Mouse (Mus musculus) 3T3-L1 (cell line): ENCODE measurements around the gene Mgat4b.
A peak's percentile ranks its signal among the peaks of the same experiment; 100 is the strongest.

Experiments used
- DNase-seq: peaks from one replicate; pipeline ENCODE4 v3.0.0-alpha.2; 2015; ENCODE audit warnings: low read depth, low spot score

The Mgat4b gene

DNA sequence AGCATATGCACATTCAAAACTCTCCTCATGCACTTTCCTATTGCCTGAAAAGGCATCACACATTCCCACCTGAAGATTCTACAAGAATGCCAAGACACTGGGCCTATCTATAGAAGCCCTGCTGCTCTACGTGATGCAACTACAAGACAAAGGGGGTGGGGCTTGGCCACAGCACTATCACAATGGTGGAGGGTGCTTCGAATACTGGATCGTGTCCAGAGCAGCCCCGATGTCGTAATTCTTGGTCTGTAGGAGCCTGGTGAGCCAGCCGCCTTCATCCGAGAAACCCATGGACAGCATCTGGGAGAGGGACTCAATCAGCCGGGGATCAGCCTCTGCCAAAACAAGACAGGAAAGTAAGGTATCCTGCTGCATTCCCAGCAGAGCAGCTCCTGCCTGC is 10.1 kb upstream of the Mgat4b start:
- no peak for DNase-seq

DNA sequence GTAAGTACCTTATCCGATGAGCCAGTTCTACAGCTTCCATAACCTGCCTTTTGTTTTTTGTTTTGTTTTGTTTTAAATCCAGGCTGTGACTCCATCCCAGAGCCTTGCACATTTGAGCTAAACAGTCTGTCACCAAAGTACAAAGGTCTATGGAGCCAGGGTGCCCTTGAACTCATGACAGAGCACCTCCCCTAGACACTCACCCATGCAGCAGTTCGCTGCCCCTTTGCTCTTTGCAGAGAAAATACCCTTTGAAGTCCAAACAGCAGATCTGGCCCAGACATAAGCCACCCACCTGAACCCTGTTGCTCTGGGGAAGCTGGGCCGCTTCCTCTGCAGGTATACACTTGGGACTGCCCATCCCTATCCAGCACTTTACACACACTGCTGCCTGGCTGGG is 9.1 kb upstream of the Mgat4b start:
- DNase-seq, result no peak

DNA sequence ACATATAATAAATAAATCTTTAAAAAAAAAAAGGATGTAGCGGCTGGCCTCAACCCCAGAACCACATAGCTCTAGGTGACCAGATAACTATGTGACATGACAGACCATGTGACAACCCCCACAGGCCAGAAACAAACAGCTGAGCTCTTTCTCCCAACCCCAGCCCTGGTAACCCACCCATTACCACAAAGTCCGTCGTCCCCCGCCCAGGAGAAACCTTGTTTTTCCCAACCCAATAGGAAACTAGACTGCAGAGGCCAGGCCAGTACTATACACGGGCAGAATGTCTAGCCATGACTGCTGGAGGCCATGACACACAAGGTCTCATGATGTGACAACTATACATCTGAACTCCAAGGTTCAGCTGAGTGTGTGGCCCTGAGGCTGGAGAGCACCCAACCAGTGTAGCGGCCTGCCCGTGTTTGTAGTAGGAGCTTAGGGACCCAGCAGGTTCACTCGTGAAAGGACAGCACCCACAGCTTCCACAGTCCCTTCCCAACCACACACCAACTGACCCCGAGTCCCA is 7.3 kb upstream of the Mgat4b start:
- no peak for DNase-seq

DNA sequence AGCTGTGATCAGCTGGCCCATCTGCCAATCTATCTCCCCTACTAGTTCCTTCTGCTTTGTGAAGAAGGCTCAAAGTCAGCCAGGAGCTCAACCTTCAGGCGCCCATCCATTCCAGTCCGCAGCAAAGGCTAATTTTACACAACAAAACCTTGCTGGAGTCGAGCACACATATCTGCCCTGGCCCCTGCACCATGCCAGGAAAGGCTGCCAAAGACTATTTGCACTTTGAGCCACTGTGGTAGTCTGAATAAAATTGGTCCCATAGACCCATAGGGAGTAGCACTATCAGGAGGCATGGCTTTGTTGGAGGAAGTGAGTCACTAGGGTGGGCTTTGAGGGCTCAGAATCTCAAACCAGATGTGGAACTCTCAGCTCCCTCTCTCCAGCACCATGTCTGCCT is 5.3 kb upstream of the Mgat4b start:
- DNase-seq, result no peak

DNA sequence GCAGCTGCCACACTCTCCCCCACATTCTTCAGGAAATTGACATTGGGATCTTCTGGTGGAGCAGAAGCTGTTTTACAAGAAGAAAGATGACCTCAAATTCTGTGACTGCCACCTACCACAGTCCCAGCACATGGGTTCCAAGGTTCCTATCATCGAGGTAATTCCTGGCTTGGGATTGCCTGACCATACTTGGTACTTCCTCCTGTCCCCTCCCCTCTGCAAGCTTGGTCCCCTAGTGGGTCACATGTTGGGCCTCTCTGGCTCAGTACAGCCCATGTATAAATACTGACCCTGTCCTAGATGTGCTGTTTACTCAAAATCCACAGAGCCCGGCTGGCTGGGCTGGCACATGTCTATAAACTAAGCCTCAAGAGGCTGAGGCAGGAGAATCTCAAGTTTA is 4.7 kb upstream of the Mgat4b start:
- DNase-seq, result no peak

DNA sequence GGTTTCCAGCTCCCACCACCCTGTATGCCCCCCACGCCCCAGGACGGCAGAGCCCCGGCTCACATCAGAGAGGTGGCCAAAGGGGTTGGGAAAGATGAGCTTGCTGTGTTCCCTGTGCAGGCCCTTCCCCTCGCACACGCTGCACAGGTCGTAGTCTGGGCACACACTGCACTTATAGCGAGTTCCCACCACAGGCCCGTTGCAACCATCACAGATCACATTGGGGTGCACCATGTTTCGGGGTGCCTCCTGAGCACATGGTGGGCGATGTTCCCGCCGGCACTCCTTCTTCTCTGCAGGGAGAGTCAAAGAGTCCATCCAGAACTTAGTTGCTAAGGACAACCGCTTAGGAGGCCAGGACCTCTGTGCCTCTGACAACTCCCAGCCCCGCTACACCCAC is 3.3 kb upstream of the Mgat4b start:
- DNase-seq, result no peak

DNA sequence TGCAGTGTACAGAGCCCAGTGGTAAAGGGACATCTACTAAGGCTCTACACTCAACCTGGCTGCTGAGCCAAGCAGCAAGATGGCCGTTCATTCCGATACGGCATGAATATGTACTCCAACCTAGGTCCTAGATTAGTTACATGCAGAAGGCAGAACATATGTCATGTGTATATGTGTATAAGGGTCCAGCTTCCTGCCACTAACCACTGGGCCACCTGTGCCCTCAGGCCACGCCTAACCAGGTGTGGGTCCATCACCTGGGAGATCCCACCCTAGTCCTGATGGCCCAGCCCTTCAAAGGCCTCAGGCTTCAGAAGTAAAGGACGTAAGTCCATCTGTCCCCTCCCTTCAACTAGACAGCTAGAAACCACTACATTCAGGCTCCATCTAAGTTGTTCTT is 2.7 kb upstream of the Mgat4b start:
- DNase-seq, result no peak

DNA sequence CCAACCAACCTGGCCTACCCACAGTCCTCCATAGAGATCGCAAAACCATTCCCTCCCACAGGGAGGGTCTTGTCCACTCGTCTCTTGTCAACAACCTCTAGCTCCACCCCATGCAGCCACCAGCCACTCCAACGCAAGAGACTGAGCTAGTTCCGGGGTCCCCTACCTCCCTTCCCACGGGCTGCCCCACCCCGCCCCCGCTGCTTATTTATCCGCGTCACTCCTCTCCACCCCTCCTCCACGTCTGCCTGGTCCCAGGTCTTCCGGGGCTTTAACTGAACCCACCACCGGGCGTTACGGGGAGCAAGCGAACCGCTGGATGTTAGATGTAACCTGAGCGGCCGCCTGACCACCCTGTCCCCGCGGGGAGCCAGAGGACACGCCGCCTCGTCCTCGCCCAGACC is 587 bp upstream of the Mgat4b start:
- peak; percentile 96 for DNase-seq

DNA sequence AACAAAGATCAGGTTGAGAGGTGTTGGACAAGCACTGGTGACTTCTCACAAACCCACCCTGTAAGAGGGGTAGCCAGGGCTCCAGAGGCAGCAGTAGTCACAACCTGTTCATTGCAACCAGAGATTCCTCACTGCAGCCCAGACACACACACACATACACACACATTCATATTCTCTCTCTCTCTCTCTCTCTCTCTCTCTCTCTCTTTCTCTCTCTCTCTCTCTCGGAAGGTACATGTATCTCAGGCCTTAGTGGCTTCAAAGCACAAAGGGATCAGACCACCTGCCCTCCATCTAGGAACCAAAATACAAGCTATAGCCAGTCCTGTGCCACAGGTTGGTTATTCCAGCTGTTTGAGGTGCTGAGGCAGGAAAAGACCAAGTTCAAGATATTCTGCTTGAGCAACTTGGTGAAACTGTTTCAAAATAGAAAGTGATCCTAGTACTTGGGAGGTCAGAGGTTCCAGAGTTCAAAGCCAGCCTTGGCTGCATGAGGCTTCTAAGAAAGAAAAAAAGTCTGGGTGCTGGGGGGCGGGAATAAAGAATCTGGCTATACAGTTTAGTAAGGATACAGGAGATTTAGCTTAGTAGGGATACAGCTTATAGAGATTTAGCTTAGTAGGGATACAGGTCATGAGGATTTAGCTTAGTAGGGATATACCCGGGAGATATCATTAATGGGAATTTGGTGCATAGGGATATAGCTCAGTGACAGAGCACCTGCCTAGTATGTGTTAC is 801 bp downstream of the Mgat4b start:
- no peak for DNase-seq

DNA sequence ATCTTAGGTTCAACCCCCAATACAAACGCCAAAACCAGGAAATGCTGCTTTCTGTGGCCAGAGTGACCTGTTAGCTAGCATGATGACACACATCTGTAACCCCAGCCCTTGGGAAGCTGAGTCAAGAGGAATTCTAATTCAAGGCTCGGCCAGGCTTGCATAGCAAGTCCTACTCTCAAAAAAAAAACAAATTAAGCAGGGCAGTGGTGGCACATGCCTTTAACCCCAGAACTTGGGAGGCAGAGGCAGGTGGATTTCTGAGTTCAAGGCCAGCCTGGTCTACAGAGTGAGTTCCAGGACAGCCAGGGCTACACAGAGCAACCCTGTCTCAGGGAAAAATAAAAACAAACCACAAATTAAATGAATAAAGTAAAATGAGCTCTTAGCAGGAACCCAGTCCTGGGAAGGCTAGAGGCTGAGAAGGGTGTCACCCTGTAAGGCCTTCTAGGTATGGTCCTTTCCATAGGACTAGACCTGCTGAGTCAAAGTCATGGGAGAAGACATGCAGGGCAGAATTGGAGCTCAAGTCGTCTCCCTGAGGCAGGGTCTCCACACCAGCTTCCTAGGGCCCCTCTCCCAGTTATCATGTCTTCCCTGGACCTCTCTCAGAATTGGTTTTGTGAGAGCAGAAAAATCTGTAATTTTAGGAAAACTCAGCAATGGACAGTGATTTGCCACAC is 1.5 kb downstream of the Mgat4b start:
- peak; percentile 95 for DNase-seq

DNA sequence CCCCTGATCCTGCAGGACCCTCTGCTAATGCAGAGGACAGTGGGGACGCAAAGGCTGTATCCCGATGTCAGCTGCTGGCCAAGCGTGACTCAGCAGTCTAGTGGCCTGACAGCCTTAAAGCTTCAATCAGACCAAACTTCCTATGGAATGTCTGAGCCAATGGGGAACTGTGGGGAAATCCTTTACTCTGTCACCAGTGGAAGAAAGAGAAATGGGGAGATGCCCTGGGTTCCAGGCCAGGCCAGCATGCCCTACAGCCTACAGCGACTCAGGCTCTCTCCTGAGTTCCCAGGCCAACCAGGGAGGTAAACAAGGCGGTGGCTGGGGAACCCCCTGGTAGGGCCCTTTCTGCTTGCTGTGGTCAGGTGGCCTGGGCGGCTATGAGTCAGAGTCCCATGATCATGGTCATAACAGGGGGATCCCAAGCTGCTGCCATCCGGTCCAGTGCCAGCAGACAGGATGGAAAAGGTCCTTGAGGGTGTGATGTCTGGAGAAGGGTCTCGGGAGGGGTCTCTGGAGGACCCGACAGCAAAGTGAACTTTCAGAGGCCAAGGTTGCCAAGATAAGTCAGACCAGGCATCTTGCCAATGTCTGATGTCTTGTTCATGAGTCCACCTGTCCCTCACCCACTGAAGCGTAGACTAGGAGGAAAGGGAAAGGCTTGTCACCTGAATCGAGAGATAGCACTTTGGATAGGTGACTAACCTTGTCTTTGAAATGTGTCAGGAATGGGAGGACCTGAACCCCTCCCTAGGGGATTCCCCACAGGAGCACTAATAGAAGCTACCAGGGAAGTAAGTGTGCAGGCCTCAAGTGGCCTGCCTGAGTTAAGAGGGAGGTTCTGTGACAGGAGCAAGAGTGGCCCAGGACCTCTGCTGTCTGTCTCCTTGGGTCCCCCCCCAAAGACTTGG is 2.4 kb downstream of the Mgat4b start:
- DNase-seq, result peak; percentile 96

DNA sequence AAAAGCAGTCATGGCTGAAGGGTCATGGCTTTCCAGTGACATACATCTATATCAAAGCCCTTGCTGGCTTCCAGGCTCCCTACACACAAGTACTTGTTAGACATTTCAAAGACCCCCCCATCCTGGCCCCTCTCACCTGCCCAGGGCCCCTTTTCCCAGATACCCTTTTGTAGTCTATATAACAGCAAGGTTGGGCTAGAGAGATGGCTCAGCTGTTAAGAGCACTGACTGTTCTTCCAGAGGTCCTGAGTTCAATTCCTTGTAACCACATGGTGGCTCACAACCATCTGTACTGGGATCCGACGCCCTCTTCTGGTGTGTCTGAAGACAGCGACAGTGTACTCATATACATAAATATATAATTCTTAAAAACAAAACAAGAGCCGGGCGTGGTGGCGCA is 3.9 kb downstream of the Mgat4b start:
- DNase-seq, result no peak

DNA sequence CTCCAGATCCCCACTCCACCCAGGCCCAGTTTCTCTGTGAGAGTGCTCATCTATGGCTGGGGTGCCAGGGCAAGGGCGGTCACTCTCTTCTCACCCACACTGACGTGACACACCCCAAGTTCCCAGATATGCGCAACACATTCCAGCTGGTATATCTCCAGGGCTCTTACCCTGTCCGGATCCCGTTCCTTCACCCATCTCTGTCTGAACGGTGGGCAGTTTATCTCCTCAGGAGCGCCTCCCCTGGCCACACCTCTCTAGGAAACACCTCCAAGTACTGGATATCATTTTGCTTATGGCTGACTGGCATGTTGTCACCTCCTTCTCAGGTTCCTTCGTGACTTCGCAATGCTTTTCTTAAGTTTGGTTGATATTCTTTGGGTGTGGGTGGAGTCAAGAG is 4.9 kb downstream of the Mgat4b start:
- DNase-seq, result no peak

DNA sequence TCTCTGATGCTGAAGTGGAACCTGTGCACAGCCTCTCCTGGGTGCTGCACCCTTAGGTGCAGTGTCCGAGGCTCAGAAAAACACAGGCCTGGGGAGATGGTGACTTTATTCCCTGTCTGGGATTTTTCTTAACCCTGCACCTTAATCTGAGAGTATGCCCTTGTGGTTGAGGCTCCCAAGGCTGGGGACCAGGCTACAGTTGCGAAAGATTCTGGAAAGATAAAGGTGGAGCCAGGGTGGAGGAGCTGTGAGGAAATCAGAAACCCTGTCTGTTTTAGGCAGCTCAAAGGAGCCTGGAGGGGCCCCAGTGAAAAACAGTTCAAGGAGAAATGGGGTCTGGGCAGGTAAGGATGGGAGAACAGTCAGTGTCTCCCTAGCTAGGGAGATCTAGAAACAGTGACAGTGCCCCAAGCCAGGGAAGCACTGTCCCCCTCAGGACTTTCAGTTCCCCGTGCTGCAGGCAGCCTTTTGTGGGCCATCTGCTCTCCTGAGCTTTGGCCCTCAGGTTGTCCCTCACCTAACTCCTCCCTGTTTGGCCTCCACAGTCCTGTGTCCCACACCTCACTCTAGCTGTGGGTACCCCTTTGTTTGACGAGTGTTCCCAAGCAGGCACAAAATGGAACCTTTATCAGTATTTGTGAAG is 6.2 kb downstream of the Mgat4b start:
- DNase-seq, result no peak

DNA sequence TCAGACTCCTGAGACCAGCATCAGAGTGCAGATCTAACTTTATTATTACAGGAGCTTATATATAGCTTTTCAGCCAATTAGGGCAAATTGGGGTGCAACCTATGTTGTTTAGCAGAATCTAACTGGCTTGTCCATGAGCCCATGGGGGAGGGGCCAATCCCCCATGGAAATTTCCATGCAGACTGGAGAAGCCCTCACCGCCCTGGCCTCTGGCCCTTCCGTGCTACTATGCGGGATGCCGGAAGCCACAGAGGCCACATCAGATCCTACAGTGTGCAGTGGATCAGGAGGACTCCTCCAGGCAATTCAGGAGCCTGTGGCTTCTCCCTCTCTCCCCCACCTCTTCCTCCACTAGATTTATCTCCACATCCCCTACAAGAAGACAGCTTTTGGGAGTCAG is 7.1 kb downstream of the Mgat4b start:
- DNase-seq, result no peak

DNA sequence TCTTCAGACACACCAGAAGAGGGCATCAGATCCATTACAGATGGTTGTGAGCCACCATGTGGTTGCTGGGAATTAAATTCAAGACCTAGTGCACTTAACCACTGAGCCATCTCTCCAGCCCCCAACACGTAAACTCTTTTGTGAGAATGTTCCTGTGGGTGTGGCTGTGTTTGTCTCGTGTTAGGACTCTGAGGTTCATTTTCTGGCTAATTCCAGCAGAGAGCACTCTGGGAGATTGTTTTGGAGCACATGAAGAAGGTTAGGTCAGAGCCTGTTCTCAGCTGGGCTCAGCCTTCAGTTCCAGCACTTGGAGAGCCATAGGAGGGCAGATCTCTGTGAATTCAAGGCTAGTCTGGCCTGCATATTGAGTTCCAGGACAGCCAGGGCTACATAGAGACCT is 9.1 kb downstream of the Mgat4b start:
- DNase-seq, result no peak

DNA sequence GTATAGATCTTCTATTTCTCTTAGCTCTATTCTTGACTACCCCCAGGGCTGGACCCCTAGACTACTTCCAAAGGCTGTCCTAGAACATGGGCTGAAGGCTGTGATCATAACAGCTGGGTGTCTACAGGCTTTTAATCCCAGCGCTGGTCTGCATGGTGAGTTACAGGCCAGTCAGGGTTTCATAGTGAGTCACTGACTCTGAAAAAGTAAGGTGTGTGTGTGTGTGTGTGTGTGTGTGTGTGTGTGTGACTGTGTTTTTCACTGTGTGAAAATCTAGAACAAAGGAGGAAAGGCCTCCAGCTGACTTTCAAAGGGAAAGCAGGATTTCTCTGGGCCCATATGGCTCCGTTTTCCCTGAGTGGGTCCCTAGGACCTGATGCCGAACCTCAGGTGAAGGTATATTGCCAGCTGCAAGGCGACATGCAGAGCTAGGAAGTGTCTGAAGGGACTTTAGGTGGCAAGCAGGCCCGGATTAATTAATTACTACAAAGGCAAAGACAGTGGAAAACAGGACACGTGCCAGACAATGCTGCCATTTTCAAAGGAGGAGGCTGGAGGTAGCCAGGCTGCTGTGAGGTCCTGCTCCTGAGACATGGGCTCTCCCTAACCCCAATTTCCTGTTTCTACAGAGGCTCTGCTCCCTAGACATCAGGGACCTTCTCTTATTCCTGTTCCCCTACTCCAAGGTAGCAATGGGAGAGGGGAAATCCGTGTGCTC is 12.0 kb downstream of the Mgat4b start:
- DNase-seq, result peak; percentile 32

DNA sequence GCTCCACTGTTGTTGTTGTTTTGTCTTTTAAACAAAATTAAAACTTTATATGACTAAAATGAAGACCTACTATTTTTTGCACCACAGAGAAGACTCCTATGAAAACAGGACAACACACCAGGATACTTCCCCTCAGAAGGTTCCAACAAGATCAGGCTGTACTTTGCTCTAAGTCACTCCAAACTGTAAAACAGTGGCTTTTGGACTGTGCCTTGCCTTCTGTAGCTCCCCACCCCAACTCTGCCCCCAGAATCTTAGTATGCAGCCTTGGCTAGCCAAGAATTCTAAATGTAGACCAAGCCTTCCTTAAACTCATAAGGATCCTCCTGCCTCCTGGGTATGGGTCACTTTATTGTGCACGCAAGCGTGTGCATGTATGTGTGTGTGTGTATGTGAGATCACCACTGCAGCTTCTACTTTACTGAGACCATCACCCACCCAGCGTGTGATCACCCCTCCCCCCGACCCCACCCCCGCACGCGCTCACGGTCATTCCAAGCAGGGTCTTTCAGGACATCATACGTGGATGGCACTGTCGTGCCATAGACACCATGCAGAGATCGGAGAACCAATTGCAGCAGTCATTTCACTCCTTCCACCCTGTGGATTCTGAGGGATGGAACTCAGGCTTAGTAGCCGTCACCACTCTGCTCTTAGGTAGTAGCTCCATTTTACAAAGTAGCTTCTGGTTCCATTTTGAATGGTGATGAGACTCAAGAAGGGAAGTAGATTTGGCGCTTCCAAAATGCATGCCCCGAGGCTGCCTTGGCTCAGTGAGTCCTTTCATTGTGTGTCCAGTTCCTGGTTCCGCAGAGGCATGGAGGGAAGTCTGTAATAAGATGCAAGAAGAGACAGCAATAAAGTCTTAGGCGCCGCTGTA is 13.3 kb downstream of the Mgat4b start:
- no peak for DNase-seq

DNA sequence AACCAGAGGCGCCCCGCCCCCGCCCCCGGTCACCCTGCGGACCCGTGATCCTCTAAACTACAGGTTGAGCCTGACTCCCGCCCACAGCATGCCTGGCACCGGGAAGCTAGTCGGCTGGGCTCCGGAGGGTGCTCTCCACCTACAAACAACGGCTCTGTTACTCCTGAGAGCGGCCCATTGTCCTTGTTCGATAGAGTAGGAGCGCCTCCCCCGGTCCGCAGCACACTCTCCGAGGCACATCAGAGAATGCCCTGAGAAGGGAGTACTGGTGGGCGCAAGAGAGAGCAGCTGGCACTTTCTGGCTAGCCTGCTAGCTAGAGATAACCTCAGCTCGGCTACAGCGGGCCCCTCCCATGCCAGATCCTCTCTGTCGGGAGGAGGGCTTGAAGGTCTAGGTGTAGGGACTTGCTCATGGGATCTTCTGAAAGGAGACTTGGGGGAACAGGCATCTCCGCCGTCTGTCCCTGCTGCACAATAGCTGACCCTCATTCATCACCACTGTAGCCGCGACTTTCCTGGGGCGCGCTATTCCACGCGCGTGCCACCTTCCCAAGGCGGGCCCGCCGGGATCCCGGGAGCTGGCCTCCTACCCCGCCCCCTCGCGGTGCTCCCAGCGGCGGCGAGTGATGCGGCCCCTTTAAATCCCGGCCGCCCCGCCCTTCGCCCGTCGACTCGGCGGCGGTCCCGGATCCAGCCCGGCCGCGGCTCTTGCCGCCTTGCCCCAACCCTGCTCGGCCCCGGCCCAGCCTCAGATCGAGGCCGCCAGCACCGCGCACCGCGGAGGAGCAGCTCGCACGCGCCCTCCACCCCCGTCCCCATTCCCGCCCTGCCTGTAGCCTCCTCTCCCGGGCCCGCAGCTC is 14.2 kb downstream of the Mgat4b start:
- DNase-seq, result peak; percentile 74
